Mouse (Mus musculus): ENCODE measurements at regions not wholly inside any gene's neighbourhood (a gene's known extent, or its start where the extent isn't known, plus 50 kb on each side); places are given as distances from the start of the nearest gene placed in this dataset.

DNA sequence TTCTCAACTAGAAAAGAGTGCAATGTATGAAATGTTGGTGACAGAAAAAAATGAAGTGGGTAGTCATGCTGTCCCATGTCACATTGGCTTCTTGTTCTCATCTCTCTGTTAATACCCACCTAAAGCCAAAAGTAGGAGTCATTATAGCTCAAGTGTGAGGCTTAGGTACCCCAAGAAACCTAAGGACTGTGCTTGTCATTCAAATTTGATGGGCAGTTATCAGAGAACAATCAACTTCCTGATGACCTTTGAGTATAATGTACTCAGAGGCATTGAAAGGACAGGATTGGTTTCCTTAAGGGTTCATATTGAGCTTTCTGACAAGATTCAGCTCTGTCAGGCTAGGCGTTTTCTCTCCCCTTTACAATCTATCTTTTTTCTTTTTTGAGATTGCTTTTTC is 231.8 kb upstream of the Atp2b1 start:
- no peak for TF ChIP-seq CTCF (IDR thresholded peaks at IDR 0.05; ENCODE audit: low read depth)
- TF ChIP-seq EP300 (optimal IDR thresholded peaks at IDR 0.05), result no peak
